Mouse (Mus musculus): Measurements from ENCODE around the gene Rassf8.

The Rassf8 gene

DNA sequence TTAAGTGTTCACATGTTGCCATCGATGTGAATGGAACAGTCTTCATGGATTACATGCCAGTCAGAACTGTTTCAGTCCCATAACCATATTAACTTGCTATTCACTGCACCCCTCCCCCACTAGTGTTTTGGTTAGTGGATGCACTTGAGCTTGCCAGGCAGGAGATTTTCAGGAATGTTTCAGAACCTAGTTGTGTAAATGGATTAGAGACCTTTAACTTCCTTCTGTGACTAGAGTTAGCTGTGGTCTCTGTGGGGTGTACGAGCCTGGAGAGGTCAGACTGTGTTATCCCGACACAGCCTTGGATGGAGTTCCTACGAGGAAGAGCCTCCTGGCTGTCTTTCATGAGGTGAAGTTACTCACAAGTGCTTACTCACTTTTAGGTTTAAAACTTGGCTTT lies 29.7 kb downstream of the Rassf8 start:
- DNase-seq (ENCODE audit: low spot score in 2 of 2), result no peak

DNA sequence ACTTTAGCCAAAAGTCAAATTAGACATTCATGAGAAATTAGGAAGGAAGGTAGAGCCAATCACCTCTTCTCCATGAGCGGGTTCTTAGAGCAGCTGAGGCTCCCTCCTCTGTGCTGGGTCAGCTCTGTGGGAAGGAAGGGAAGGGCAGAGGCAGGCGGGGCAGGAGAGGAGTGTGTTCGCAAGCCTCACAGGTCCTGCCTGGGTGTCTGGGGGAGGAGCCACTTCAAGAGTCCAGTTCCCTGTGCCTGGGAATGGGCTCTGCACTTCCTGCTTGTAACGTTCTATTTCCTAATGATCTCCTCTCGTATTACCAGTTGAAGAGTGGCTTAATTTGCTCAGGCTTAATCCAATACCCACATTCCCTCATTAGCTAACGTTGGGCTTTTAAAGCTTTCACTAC lies 32.8 kb downstream of the Rassf8 start:
- DNase-seq (ENCODE audit: low spot score in 2 of 2), result no peak

DNA sequence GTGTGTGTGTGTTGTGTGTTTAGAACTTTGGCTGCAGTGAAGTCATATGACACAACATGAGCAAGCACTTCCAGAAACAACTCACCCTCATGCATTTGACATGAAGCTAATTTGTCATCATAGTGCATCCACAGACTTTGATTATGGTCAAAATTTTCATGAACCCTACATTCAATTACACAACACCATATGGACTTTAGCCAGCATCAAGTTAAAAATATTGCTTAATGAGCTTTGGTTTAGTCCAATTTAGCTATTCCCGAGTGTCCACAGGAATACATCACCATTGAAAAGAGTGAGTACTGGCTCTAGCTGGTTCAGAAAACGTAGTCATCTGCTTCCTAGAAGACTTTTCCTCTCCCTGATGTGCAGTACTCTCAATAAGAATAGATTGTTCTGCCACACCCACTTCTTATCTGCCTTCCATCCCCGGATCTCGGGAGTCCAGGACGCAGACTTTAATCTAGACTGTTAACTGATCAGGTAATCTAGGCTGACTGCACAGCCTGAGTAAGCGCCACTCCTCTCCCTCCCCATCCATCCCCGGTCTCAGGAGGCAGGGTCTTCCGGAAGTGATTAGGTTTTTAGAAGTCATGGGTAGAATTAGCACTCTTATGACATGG lies 33.7 kb downstream of the Rassf8 start:
- DNase-seq (ENCODE audit: low spot score in 2 of 2), result no peak

DNA sequence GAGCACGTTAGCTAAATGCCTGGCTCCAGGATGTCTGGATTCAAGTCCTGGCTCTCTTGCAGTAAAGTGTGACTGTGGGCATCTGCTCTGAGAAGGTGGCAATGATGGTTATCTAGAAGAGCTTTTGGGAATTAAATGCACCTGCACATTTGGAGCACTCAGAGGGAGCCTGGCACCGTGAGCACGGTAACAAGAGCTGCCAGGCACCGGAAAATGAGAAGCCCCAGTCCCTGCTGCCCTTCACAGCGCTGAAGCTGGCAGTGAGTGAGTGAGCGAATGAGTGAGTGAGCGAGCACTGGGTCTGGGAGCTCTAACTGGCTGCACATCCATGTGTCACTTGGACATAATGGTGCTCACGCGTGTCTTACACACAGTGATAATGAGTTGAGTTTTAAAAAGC lies 34.7 kb downstream of the Rassf8 start:
- DNase-seq (ENCODE audit: low spot score in 2 of 2), result no peak

DNA sequence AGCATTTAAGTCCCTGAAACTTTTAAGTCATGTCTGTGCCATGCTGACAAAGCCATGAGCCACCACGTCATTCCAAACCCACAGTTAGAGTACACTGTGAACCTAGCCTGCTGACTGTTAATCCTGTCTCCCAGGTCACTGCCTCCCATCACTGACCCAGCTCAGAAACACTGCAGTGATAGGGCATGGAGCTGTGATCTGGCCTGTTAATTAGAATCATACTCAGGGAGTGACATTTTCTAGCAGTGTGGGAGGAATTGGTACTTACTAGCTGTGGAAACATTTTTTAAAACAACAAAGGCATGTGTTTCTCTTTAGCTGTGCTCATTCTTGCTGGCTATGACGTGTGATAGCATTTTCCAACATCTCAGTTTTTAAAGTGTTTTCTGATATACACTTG lies 35.4 kb downstream of the Rassf8 start:
- DNase-seq (ENCODE audit: low spot score in 2 of 2), result no peak

DNA sequence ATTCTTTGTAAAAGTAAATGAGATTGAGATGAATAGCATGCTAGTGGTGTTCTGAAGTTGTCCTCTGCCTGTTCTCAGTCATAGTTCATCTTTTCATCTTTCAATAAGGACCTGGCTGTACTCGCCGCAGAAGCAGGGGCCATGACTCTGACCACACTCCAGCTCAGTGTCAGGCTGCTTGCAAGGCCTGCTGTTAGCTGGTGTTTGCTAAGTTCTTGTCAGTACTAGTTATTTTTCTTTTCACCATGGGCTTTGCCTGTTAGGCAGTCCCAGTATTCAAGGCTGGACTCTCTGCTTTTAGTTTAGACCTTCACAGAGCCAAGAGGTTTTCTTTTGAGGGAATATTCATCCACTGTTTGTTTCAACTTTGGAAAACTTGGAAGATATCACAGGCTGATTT lies 40.8 kb downstream of the Rassf8 start:
- DNase-seq (ENCODE audit: low spot score in 2 of 2), result no peak

DNA sequence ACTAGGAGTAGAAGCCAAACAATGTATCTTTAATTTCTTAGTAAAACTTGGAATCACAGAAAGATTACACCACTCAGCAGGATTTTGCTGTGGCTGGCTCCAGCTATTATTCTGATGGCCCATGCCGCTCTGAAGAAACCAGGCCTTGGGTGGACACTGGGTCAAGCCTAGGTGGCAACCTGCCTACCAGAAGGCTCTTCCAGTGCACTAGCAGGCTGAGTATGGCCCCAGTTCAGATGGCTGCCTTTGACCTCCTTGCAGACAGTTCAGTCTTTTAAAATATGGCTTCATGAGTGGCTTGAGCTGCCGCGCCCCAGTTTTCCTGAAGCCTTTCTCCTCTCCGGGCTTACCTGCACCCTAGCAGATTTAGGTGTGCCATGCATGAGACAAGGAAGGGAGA lies 43.2 kb downstream of the Rassf8 start:
- DNase-seq (ENCODE audit: low spot score in 2 of 2), result no peak

DNA sequence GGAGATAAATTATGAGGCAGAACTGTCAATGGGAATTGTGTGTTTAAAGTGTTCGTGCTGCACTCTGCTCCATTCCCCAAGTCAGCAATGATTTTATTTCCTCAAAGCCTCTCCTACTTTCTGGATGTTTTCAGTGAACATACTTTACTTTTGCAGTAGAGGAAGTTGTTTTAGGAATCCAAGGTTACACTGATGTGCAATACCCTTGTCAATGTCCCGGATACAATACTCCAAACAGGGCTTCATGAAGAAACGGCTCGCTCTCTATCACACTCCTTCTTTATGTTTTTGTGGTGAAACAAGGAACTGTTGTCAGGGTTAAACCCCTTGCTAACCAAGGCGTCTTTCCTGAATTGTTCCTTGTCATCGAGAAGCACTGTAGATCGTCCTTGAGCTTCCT lies 45.8 kb downstream of the Rassf8 start:
- no peak for DNase-seq (ENCODE audit: low spot score in 2 of 2)

DNA sequence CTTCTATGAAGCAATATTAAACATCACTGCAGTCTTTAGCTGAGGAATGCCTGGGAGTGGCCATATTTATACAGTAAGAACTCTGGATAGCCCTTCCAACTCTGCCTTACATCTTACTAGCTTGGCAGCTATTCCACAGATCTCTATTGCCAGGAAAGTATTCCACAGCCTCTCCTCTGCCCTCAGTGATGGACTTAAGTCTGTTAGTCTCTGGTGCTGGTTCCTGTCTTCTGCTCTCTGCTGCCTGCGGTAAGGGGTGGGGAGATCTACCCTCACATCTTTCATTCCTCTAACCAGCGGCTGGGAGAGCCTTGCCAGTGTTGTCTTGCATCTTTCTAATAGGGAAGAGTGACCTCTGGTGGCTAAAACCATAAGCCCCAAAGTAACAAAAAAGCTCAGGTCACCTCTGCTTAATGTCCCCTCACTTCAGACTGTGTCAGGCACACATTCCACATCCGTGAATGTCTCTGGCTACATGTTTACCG lies 46.6 kb downstream of the Rassf8 start:
- peak in 1 of 2 experiments; percentile 16 for DNase-seq (ENCODE audit: low spot score in 2 of 2)

DNA sequence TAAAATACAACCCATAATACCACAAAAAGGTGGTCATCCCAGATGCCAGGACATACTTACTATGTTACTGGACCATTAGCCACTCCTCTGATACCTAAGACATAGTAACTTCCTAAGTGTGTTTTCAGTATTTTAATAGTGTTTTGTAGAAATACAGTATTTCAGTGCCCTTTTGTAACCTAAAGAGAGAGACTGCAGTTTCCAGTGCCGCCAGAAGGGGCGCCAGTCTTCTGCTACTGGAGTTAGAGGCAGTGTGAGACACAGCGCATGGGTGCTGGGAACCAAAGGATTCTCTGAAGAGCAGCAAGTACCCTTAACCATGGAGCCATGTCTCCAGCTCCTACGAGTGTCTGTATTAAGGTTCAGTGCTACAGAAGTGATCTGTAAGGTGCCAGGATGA lies 48.1 kb downstream of the Rassf8 start:
- no peak for DNase-seq (ENCODE audit: low spot score in 2 of 2)

DNA sequence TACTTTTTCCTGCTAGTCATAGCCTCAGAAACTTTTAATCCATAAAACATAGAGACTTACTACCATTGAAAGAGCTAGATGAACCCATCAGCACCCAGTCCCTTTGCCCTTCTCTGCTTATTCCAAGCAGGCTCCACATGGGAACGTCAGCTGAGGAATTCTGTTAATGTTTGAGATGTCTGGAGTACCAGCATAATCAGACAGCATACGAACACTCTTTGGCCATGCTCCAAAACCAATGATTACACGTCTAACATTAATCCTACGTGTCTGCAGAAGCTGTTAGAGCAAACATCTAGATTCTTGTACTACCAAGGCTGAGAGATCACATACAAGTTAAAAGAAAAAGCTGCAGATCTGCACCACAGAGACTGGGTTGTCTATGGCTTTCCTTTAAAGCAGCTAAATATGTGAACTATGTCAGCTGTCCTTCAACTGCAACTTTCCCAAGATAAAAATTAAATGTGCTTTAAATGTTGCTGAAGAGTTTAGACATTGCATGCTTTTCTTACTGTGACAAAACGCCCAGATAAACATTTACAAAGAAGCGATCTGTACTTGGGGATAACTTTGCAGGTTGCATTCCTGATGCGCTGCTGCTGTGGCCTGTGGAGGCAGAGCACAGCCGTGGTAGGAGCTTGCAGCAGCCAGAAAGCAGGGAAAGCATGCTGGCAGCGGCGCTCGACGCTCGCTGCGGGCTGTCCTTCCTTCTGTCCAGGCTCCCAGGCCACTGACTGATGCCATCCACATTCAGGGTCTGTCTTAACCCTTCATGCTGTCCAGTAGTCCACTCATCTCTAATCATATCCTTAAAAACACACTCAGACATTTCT lies 49.9 kb downstream of the Rassf8 start:
- no peak for DNase-seq (ENCODE audit: low spot score in 2 of 2)

DNA sequence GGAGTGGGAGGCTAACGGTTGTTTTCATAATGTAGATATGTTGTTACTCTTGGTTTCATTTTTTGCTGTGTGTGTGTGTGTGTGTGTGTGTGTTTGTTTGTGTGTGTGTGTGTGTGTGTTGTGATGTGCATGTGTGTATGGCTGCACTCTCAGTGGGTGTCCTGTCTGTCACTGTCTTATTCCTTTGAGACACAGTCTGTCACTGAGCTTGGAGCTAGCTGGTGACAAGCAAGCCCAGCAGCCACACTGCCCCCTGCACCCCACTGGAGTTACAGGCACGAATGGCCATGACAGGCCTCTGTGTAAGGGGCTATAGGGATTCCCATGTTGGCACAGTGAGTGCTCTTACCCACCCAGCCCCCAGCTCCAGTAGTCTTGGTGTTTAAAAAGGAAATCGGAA lies 51.1 kb downstream of the Rassf8 start:
- no peak for DNase-seq (ENCODE audit: low spot score in 2 of 2)

DNA sequence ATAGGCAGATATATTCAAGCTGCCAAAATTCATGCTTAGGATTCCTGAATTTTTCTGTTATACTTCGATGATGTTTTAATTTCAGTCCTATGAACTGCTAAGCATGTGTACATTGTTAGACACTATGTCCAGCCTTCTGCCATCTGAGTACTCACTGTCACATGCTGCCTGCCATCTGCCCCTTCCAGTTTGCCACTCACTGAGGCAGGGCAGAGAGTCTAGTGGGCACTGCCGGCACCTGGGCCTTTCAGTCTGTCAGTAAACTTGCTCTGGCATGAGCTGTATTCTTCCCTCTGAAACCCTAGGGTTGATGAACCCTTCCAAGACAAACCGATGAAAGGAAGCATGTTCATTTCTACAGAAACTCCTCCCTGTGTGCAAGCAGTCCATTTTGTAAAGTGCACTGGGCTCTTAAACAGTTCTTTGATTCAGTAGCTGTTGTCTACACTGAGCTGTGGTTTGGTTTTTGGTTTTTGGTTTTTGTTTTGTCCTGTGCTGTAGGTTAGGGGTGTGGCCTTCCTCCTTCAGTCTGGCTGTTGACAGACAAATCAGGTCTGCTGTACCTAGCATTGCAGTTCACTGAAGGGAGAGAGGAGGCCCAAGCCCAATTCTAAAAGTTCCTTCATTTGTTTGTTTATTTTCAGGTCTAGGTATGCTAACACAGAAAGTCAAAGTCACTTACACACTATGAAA lies 55.4 kb downstream of the Rassf8 start:
- no peak for DNase-seq (ENCODE audit: low spot score in 2 of 2)

DNA sequence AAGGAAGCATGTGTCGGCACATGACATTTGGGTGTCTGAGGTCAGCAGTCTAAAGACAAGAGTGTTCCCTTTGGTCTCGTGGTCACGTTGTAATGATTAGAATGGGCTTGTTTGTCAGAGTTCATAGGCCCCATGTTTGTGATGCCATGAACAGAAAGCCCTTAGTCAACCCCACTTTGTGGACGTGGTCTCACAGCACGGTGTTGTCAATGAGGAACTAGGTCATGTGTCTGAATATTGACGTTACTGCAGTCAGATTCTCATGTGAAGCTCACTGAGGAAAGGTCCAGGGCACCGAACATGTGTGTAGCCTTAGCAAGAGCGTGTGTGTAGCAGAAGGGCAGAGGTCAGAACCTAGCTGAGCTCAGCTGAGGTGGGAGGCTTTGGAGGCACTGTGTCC lies 56.3 kb downstream of the Rassf8 start:
- DNase-seq (ENCODE audit: low spot score in 2 of 2), result no peak

DNA sequence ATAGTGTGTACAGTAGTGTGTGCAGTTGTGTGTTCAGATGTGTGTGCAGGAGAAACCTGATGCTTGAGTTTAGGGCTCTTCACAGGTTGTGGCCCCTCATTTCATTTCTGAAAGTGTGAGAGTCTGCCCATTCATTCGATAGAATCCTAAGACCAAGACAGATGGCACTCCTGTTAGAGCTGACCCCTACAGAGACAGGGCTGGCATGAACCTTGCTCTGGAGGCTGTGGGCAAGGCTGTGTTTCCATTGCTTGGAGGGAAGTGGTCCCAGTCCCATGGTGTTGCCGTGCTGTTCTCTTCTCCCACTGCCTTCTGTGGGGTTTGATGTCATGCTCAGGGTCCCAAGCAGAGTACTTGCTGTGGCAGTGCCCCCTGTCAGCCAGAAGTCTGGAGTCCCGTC lies 57.7 kb downstream of the Rassf8 start:
- no peak for DNase-seq (ENCODE audit: low spot score in 2 of 2)

DNA sequence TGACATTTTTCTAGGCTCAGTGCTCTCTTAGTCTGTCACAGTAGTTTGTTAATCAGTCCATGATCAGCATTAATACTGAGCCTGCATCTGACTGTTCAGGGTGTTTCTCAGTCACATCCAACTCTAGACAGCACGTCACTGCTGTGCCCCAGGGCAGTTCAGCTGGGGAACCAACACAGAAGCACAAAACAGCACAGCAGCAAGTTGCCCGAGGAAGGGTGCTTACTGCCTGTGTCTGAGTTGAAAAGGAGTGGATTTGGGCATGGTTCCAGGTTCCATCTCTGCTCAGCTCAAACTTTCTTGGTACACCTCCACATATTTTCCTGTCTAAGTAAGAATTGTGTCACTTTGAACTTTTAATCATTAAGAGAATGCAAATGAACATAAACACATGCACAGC lies 60.2 kb downstream of the Rassf8 start:
- DNase-seq (ENCODE audit: low spot score in 2 of 2), result no peak

DNA sequence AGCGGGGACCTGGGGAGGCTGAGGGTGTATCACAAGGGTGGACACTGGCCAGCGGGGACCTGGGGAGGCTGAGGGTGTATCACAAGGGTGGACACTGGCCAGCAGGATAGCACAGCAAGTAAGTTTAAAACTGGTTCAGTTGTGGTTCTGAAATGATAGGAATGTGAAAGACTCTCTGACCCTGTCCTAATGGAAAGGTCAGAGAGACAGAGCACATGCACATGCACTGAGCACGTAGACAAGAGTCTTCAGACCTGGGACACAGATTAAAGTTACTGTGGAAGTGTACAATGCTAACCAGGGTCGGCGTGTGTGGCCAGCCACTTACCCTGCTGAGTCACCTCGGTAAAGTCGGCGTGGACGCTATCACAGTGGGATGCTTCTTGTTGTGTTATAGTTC lies 61.4 kb downstream of the Rassf8 start:
- DNase-seq (ENCODE audit: low spot score in 2 of 2), result no peak

DNA sequence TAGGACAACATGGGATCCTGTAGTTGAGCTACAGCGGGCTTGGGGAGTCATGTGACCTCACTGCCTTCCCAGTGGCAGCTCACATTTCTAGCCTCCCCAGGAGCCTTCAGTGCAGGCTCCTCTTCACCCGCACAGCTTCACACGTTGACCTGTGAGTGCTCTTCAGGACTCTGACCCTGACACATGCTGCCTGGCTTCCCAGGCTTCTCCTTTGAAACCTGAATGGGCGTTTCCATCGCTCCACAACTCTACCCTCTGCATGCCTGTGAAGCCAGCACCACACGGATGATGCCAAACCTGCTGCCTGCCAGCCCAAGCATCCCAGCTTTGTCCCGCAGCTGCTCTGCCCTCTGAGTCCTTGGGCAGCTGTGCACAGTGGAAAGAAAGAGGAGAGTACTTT lies 63.0 kb downstream of the Rassf8 start:
- DNase-seq (ENCODE audit: low spot score in 2 of 2), result no peak

DNA sequence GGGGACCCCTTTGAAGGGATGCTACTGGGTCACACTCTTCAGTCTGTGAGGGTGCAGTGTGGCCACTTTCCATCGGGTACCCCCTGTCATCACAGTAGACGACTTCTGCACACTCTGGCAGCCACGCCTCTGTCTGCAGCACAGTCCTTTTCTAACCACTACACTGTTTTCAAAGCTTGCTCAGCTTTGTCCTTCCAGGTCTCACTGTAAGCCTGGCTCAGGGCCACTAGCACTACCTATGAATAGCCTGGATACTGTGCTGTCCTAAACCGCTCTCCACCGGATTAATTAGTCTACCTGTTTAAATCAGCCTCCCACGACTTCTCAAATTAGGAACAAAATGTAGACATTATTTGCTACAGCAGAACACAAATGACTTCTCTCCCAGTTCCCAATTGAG lies 63.5 kb downstream of the Rassf8 start:
- DNase-seq (ENCODE audit: low spot score in 2 of 2), result no peak

DNA sequence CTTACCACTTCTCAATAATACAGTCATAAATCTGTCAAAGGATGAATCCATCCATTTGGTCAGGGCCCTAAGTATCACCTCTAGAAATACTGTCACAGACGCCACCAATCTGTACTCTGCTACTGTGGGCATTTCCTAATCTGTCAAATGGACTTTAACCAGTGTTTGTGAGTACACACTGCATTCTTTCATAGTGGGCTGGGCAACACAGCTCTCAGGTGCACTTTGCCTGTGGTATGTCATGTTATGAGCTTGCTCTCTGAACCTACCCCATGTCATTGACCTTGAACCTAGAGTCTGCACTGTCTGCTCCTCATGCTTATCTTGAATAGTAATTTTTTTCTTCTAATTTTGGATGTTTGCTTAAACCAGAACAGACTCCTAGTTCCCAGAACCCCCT lies 64.6 kb downstream of the Rassf8 start:
- DNase-seq (ENCODE audit: low spot score in 2 of 2), result no peak

DNA sequence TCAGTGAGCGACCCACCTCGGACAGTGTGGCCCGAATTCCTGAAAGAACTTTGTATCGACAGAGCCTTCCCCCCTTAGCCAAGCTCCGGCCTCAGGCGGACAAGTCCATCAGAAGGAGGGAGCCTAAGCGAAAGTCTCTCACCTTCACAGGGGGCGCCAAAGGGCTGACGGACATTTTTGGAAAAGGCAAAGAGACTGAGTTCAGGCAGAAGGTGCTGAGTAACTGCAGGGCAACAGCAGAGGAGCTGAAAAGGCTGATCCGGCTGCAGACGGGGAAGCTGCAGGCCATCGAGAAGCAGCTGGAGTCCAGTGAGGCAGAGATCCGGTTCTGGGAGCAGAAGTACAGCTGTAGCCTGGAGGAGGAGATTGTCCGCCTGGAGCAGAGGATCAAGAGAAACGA lies 68.7 kb downstream of the Rassf8 start:
- DNase-seq (ENCODE audit: low spot score in 2 of 2), result no peak

DNA sequence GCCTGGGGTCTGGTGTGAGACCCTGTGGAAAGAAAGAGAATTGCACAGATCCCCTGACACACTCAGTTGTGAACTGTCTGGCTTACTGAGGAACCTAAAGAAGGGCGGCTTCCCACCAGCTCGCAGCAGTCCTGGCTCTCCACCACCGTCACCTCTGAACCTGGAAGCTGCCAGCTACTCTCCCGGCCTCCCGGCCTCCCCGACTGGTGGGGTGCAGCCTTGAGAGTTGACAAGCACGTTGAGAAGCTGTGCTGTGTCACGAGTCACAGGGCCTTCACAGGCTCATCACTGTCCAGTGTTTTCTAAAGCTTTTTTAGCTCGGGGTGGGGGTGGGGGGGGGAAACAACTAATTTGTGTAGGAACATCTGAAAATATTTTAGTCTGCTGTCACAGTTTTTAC lies 72.6 kb downstream of the Rassf8 start:
- no peak for DNase-seq (ENCODE audit: low spot score in 2 of 2)

DNA sequence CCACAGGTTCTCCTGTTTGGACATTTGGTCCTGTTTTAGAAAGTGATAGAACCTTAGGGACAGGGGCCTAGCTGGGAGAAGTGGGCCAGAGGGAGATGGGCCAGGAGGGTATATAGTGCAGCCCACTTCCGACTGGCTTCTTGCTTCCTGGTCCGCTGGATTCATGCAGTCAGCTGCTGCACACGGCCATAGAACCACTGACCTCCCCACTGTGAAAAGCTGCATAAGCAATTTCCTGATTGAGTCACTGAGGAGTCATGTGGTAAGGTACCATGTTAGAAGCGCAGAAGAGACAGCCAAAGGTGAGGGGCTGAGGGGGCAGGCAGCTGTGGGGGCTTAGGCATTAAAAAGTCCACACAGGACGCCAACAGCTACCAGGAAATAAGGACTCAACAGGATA lies 75.7 kb downstream of the Rassf8 start:
- DNase-seq (ENCODE audit: low spot score in 2 of 2), result no peak
